Mouse (Mus musculus) hindbrain, embryonic 13.5 days (tissue): ENCODE data around the gene Krtap19-5. TPM values are rescaled to one million over a fixed set of nuclear protein-coding genes. Genes with fewer than 3 reads are reported as not detected.

ENCODE experiments used
- ATAC-seq: fragments of 200-750 bp; cut with Nextera tagmentation; 2 replicates; pipeline ENCODE4 v1.8.0; 2017; ENCODE audit warnings: moderate TSS enrichment; ENCODE audit not compliant: low FRiP score
- H3K27ac ChIP-seq: fragments of 300-500 bp; sonication (generic); 2 replicates; pipeline ENCODE4 v1.5.1; 2015; ENCODE audit warnings: inconsistent platforms, mild to moderate bottlenecking, moderate library complexity
- H3K27me3 ChIP-seq: fragments of 300-500 bp; sonication (generic); 2 replicates; pipeline ENCODE4 v1.6.1; 2015; ENCODE audit warnings: mild to moderate bottlenecking, inconsistent platforms
- H3K36me3 ChIP-seq: fragments of 300-500 bp; sonication (generic); 2 replicates; pipeline ENCODE4 v1.6.1; 2015; ENCODE audit warnings: mild to moderate bottlenecking, inconsistent platforms
- H3K4me1 ChIP-seq: fragments of 300-500 bp; sonication (generic); replicated peaks from 2 replicates; pipeline ENCODE4 v1.6.1; 2015; ENCODE audit warnings: inconsistent platforms
- H3K4me2 ChIP-seq: fragments of 300-500 bp; sonication (generic); 2 replicates; pipeline ENCODE4 v1.6.1; 2015; ENCODE audit warnings: inconsistent platforms, mild to moderate bottlenecking, moderate library complexity
- H3K4me3 ChIP-seq: fragments of 300-500 bp; sonication (generic); 2 replicates; pipeline ENCODE4 v1.5.1; 2015; ENCODE audit warnings: mild to moderate bottlenecking, inconsistent platforms
- H3K9ac ChIP-seq: fragments of 300-500 bp; sonication (generic); 2 replicates; pipeline ENCODE4 v1.6.1; 2015; ENCODE audit warnings: mild to moderate bottlenecking, inconsistent platforms
- H3K9me3 ChIP-seq: fragments of 300-500 bp; sonication (generic); 2 replicates; pipeline ENCODE4 v1.6.1; 2016; ENCODE audit warnings: inconsistent platforms
- WGBS: fragments of 180-500 bp; shearing (Covaris S2); methylation state at CpG from one replicate; pipeline ENCODE4 v1.1.7; 2015; 5-methylcytosine and 5-hydroxymethylcytosine counted together
- polyA plus RNA-seq: library from polyadenylated mRNA; unstranded; fragments of >200 nt; fragmentation: Nextera tagmentation; extraction: Ambion mirVana; gene quantifications from 2 replicates; pipeline ENCODE4 v1.2.1, GENCODE M21; 2015

Krtap19-5 gene
- polyA plus RNA-seq, result not detected in 2 replicates

DNA sequence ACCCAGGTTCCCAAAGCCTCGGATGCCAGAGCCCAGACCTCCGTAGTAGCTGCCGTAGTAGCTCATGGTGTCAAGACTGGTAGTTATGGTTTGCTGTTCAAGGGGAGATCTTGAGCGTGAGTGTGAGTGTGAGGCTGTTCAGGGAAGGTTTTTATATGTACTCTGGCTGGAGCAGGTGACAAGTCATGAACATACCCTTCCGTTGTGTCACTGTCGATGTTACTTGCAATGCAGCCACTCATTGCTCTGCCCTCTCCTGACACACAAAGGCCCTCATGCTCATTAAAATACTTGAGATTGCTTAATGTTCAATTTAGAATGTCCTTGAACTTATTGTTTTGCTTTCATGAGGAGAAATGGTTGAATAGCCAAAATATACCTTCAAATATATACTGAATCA lies at the start of gene Krtap19-5:
Gene Krtap19-5 (minus strand): TSS at position 101 of the 400 bp plus-strand sequence.
- no peaks in the 10 kb centered on the region for H3K27me3 ChIP-seq
- H3K9me3 ChIP-seq, result no peaks in the 10 kb centered on the region
- no peaks in the 10 kb centered on the region for H3K4me1 ChIP-seq
- no peaks in the 10 kb centered on the region for H3K36me3 ChIP-seq
- H3K4me3 ChIP-seq, result no peak within 1 kb of the TSS
- 92% methylated on average over 6 of the region's 6 CpGs for WGBS
- no peak within 1 kb of the TSS for H3K4me2 ChIP-seq
- H3K9ac ChIP-seq, result no peak within 1 kb of the TSS
- no peak for ATAC-seq
- no peak within 1 kb of the TSS for H3K27ac ChIP-seq

GRCm38 (mm10) chr16:88941106-88941505 lies 44.8 kb upstream of the Krtap19-5 start:
- Histone ChIP-seq H3K9me3 (no peaks in the 10 kb centered on the region), H3K4me1 (no peaks in the 10 kb centered on the region), H3K27me3 (no peaks in the 10 kb centered on the region), H3K36me3 (no peaks in the 10 kb centered on the region), H3K4me2 (no peak overlapping the region), H3K27ac (no peak overlapping the region), H3K9ac (no peak overlapping the region), H3K4me3 (no peak overlapping the region)
- ATAC-seq, result no peak
- WGBS, result 87% methylated on average over 6 of the region's 6 CpGs

DNA sequence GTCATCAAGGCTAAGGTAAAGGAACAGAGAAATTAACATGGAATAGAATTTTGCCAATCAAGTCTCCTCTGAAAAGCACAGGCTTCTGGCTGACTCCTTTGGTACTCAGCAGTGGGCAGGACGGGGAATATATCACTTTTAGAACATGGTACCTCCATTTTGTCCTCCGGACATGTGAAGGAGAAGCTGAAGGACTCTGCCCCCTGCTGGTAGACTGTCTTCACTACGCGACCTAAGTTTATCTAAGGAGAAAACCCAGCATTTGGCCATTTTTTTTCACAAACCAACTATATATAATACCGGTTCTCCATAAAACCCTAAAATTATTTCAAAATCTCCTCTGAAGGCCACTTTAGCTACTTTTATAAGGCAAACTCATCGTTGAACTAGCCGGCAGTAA lies 42.0 kb upstream of the Krtap19-5 start:
- Histone ChIP-seq H3K9me3 (no peaks in the 10 kb centered on the region), H3K36me3 (no peaks in the 10 kb centered on the region), H3K27me3 (no peaks in the 10 kb centered on the region), H3K4me1 (no peaks in the 10 kb centered on the region), H3K4me3 (no peak overlapping the region), H3K4me2 (no peak overlapping the region), H3K27ac (no peak overlapping the region), H3K9ac (no peak overlapping the region)
- no peak for ATAC-seq
- WGBS, result 74% methylated on average over 7 of the region's 7 CpGs

- Histone ChIP-seq H3K27ac (no peak within 1 kb of the TSS), H3K9me3 (no peaks in the 10 kb centered on the region), H3K4me2 (no peak within 1 kb of the TSS), H3K27me3 (no peaks in the 10 kb centered on the region), H3K4me3 (no peak within 1 kb of the TSS), H3K4me1 (no peaks in the 10 kb centered on the region), H3K36me3 (no peaks in the 10 kb centered on the region), H3K9ac (no peak within 1 kb of the TSS)
- ATAC-seq, result no peak
- 96% methylated on average over 3 of the region's 3 CpGs for WGBS
These were observed 35.9 kb upstream of the Krtap19-5 start, which contains the start of gene Krtap19-9b for GRCm38 (mm10) chr16:88932165-88932564. Gene Krtap19-9b, minus strand, starts transcription at chr16:88932265.

GRCm38 (mm10) chr16:88886870-88887269 lies 9.4 kb downstream of the Krtap19-5 start:
- Histone ChIP-seq H3K4me3 (no peak overlapping the region), H3K9me3 (no peaks in the 10 kb centered on the region), H3K36me3 (no peaks in the 10 kb centered on the region), H3K4me2 (no peak overlapping the region), H3K4me1 (no peaks in the 10 kb centered on the region), H3K27ac (no peak overlapping the region), H3K27me3 (no peaks in the 10 kb centered on the region), H3K9ac (no peak overlapping the region)
- WGBS, result 95% methylated on average over 6 of the region's 6 CpGs
- no peak for ATAC-seq

DNA sequence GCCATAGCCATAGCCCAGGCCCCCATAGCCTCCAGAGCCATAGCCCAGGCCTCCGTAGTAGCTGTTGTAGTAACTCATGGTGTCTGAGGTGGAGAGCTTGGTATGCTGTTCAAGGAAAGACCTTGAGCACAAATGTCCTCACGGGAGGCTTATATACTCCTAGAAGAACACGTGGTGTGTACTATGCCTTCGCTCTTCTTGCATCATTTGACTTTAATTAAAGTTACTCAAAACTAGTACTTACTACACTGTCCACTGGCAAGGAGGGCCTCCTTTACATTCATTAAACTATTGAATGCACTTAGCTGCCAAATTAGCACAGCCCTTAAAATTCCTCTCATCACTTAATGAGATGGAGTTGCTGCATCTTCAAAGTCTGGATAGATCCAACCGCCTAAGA lies 11.3 kb downstream of the Krtap19-5 start, which contains the start of gene Krtap19-4:
Gene Krtap19-4 (minus strand): TSS at position 101 of the 400 bp plus-strand sequence.
- Histone ChIP-seq H3K4me1 (no peaks in the 10 kb centered on the region), H3K27me3 (no peaks in the 10 kb centered on the region), H3K27ac (no peak within 1 kb of the TSS), H3K4me3 (no peak within 1 kb of the TSS), H3K9me3 (no peaks in the 10 kb centered on the region), H3K9ac (no peak within 1 kb of the TSS), H3K36me3 (no peaks in the 10 kb centered on the region), H3K4me2 (no peak within 1 kb of the TSS)
- ATAC-seq, result no peak
- 97% methylated on average over 5 of the region's 5 CpGs for WGBS

DNA sequence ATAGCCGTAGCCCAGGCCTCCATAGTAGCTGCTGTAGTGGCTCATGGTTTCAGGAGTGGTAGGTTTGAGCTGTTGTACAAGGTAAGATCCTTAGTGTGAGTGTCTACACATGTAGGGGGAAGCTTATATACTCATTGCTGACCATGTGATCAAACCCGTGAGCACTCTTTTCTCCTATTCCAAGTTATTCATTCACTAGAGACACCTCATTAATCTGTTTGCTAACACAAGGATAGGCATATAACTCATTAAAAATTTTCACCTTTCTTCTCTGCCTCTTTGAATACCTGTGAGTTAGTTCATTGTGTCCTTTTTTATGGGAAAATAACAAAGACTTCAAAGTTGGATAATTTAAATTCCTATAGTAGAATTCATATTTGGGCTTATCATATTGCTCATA lies 18.3 kb downstream of the Krtap19-5 start, which contains the start of gene Krtap19-3:
Gene Krtap19-3 (minus strand): TSS at position 101 of the 400 bp plus-strand sequence.
- Histone ChIP-seq H3K36me3 (no peaks in the 10 kb centered on the region), H3K4me1 (no peaks in the 10 kb centered on the region), H3K27ac (no peak within 1 kb of the TSS), H3K4me2 (no peak within 1 kb of the TSS), H3K27me3 (no peaks in the 10 kb centered on the region), H3K9me3 (no peaks in the 10 kb centered on the region), H3K4me3 (no peak within 1 kb of the TSS), H3K9ac (no peak within 1 kb of the TSS)
- WGBS, result 81% methylated on average over 2 of the region's 2 CpGs
- no peak for ATAC-seq

GRCm38 (mm10) chr16:88874169-88874568 lies 22.1 kb downstream of the Krtap19-5 start, which contains the start of gene Krtap19-2:
Gene Krtap19-2, minus strand, starts transcription at chr16:88874269.
- Histone ChIP-seq H3K27me3 (no peaks in the 10 kb centered on the region), H3K9me3 (no peaks in the 10 kb centered on the region), H3K36me3 (no peaks in the 10 kb centered on the region), H3K27ac (no peak within 1 kb of the TSS), H3K9ac (no peak within 1 kb of the TSS), H3K4me3 (no peak within 1 kb of the TSS), H3K4me2 (no peak within 1 kb of the TSS), H3K4me1 (no peaks in the 10 kb centered on the region)
- ATAC-seq, result no peak
- 91% methylated on average over 3 of the region's 3 CpGs for WGBS

DNA sequence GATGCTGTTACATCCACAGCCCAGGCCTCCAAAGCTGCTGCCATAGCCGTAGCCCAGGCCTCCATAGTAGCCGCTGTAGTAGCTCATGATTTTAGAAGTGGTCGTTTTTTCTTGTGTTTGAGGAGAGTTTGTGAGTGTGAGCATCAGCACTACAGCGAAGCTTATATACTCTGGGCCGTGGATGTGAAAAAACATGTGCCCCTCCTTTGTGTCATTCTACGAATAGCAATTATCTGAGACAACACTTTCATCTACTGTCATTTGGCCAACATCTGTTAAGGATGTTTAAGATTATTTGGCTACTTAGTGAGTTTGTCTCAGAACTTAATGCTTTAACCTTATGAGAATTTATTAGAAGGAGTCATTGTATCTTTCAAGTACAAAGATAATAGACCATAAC lies 26.9 kb downstream of the Krtap19-5 start, which contains the start of gene Krtap19-1:
Gene Krtap19-1 (minus strand): TSS at position 101 of the 400 bp plus-strand sequence.
- Histone ChIP-seq H3K27me3 (no peaks in the 10 kb centered on the region), H3K4me3 (no peak within 1 kb of the TSS), H3K9ac (no peak within 1 kb of the TSS), H3K36me3 (no peaks in the 10 kb centered on the region), H3K4me2 (no peak within 1 kb of the TSS), H3K4me1 (no peaks in the 10 kb centered on the region), H3K27ac (no peak within 1 kb of the TSS), H3K9me3 (no peaks in the 10 kb centered on the region)
- ATAC-seq, result no peak
- WGBS, result 89% methylated on average over 6 of the region's 6 CpGs

GRCm38 (mm10) chr16:88864887-88865407 lies 31.3 kb downstream of the Krtap19-5 start:
- Histone ChIP-seq H3K4me2 (no peak overlapping the region), H3K36me3 (no peaks in the 10 kb centered on the region), H3K27me3 (no peaks in the 10 kb centered on the region), H3K4me1 (no peaks in the 10 kb centered on the region), H3K9me3 (no peaks in the 10 kb centered on the region), H3K27ac (no peak overlapping the region), H3K9ac (no peak overlapping the region), H3K4me3 (no peak overlapping the region)
- ATAC-seq, result no peak
- WGBS, result 79% methylated on average over 4 of the region's 4 CpGs

DNA sequence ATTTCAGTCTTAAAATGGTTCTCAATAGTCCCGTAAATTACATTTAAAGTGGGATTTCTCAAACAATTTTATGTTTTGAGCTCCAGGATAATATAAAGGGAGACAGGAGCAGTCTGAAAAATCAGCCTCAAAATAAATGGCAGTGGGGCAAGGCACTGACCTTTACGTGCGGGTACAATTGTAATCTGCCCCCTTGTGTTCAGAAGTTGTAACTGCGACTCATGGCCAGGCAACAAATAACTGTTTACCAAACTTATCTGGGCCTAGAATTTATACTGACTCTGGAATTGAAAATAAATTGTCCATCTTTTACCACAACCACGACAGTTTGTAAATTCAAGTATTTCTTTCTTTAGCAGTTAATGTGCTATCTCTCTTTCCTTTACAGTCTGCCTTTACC lies 44.8 kb downstream of the Krtap19-5 start:
- no peak overlapping the region for H3K9ac ChIP-seq
- H3K4me3 ChIP-seq, result no peak overlapping the region
- no peak for ATAC-seq
- no peaks in the 10 kb centered on the region for H3K27me3 ChIP-seq
- no peaks in the 10 kb centered on the region for H3K4me1 ChIP-seq
- H3K4me2 ChIP-seq, result no peak overlapping the region
- H3K27ac ChIP-seq, result no peak overlapping the region
- no peaks in the 10 kb centered on the region for H3K9me3 ChIP-seq
- WGBS, result 15% methylated on average over 5 of the region's 5 CpGs
- H3K36me3 ChIP-seq, result no peaks in the 10 kb centered on the region

DNA sequence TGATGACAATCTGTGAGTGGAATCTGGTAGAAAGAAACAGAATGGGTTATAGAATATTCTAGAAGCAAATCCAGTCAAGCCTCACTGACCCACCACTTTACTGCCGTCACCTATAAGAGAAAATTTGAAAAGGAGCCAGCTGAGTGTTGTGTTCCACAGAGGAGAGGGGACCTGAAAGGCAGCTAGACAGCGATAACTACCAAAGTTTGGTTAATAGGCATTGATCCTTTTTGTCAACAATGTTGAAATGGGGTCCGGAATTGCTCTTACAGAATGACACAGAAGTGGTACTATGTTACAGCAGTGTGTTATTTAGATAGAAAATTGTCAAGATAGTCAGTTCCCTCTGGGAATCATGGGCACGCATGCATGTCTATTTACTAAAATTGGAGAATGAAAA lies 47.7 kb downstream of the Krtap19-5 start:
- Histone ChIP-seq H3K36me3 (no peaks in the 10 kb centered on the region), H3K27ac (no peak overlapping the region), H3K4me1 (no peaks in the 10 kb centered on the region), H3K27me3 (no peaks in the 10 kb centered on the region), H3K9me3 (no peaks in the 10 kb centered on the region), H3K4me2 (no peak overlapping the region), H3K9ac (no peak overlapping the region), H3K4me3 (no peak overlapping the region)
- no peak for ATAC-seq
- WGBS, result 89% methylated on average over 4 of the region's 4 CpGs

DNA sequence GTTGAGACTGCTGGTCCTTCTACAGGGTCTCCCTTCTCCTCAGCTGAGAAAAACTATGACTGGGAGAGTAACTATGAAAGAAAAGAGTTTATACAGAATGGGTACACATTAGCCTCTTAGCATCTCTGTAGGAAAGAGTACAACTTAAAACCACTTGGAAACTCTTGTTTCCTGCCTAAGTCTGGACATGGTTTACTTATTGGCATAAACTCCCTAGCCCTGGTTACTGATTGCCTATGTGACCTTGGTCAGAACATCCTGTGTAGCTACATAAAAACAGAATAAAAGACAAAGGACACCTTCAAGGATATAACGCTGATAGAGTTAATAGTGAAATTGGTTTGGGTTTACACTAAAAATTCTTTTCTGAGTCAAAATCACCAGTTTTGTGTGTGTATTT lies 48.9 kb downstream of the Krtap19-5 start:
- H3K4me1 ChIP-seq, result no peaks in the 10 kb centered on the region
- WGBS, result 100% methylated on average over 1 of the region's 1 CpGs
- no peaks in the 10 kb centered on the region for H3K9me3 ChIP-seq
- H3K36me3 ChIP-seq, result no peaks in the 10 kb centered on the region
- no peak for ATAC-seq
- H3K4me2 ChIP-seq, result no peak overlapping the region
- no peak overlapping the region for H3K27ac ChIP-seq
- no peak overlapping the region for H3K9ac ChIP-seq
- no peak overlapping the region for H3K4me3 ChIP-seq
- H3K27me3 ChIP-seq, result no peaks in the 10 kb centered on the region
